Mouse (Mus musculus): Measurements from ENCODE around the gene Canx. TPM values are rescaled to one million over a fixed set of nuclear protein-coding genes. Genes with fewer than 3 reads are reported as not detected.

Canx gene
- 229 and 257 TPM in 2 replicates for polyA plus RNA-seq (2012; rRNA removed)

DNA sequence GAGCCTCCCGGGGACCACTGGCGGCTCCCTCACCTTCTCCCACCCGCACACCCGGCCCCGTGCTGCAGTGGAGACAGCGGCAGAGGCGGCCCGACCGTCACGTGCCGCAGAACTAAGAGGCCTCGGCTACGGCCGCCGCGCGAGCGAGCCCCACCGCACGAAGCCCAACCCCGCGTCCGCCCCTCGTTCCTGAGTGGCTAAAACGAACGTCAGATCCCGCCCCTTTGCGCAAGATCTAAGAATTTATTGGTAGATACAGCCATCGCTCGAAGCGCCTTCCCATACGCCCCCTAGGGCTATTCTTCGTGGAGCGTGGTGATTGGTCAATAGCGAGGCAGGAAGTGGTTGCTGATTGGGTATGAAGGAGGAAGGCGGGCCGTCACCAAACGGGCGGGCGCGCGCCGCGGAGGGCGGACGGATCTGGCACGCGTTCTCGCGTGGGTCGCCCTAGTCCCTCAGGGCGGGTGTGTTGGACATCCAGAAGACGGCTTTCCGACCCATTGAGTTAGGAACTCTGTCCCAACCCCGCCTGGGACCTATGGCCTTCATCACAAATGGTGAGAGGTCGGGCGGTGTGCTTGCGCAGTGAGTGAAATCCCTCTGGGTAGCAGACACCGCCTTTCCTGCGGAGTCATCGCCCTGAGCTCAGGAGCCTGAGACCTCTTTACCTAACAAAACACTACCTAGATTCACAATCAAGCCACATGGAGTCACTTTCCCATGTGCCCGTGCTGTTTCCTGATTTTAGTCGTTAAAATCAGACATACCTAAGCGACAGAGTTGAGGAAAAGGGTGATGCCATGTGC lies at the start of gene Canx:
Gene Canx, minus strand, starts transcription at position 178 of the 806 bp plus-strand sequence.
- Histone ChIP-seq H3K27ac (ENCODE audit: insufficient read depth, low read length) (peak within 1 kb of the TSS; percentile 82), H3K4me3 (ENCODE audit: insufficient read depth, low read length) (peak within 1 kb of the TSS; percentile 62), H3K4me1 (ENCODE audit: control insufficient read depth, insufficient read depth, low read length) (peaks cover 5% of the 10 kb centered on the region; the same call in 1 of the 2 replicates)
- TF ChIP-seq POLR2A (IDR thresholded peaks at IDR 0.05; ENCODE audit: extremely low read depth, insufficient read depth, low read length) (peak; percentile 93), CTCF (IDR thresholded peaks at IDR 0.05; ENCODE audit: extremely low read depth, insufficient read depth, low read length) (no peak)

DNA sequence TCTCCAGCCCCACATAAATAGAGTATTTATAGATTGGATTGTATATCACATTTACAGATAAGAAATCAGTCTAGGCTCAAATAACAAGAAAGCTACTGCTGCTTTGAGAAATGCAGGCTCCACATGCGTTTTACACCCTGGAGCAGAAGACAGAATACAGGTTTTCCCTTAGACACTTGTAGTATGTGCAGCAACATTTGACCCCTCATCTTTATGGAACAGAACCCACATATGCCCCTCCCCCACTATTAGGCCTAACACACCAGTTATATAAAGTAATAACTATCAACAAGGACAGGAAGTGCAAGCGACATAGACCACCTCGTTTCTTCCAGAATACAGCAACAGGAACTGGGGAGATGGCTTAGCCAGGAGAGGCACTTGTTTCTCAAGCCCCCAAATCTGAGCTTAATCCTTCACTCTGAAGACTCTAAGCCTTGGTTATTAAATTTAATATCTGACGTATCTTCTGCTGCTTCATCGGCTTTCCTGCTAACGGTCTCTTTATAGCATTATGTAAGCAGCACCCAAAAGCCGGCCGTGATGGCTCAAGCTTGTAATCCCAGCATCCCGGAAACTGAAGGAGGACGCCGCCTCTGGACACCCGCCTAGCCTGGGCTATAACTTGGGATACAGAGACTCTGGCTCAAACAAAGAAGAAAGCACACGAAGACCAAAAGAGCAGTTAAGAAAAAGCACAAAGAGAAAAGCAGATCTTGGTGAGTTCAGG lies 49.0 kb upstream of the Canx start:
- H3K27ac ChIP-seq (ENCODE audit: insufficient read depth, low read length): no peak overlapping the region
- H3K4me1 ChIP-seq (ENCODE audit: control insufficient read depth, insufficient read depth, low read length): peaks cover 2% of the 10 kb centered on the region; the same call in 1 of the 2 replicates
- H3K4me3 ChIP-seq (ENCODE audit: insufficient read depth, low read length): no peak overlapping the region
- TF ChIP-seq POLR2A (IDR thresholded peaks at IDR 0.05; ENCODE audit: extremely low read depth, insufficient read depth, low read length): no peak
- TF ChIP-seq CTCF (IDR thresholded peaks at IDR 0.05; ENCODE audit: extremely low read depth, insufficient read depth, low read length): no peak

DNA sequence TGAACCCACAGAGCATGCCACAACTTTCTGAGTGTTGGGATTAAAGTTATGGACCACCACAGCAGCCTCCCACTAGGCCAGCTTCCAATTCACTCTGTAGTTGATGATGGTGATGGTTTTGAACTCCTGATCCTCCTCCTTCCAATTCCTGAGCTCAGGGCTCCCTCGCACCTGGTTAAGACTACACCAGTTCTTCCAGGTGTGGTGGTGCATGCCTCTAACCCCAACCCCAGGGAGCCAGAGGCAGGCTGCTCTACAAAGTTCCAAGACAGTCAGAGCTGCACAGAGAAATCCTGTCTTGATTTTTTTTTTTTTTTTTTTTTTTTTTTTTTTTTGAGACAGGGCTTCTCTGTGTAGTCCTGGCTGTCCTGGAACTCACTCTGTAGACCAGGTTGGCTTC lies 48.1 kb upstream of the Canx start:
- H3K27ac ChIP-seq (ENCODE audit: insufficient read depth, low read length): no peak overlapping the region
- TF ChIP-seq CTCF (IDR thresholded peaks at IDR 0.05; ENCODE audit: extremely low read depth, insufficient read depth, low read length) (no peak), POLR2A (IDR thresholded peaks at IDR 0.05; ENCODE audit: extremely low read depth, insufficient read depth, low read length) (no peak)

DNA sequence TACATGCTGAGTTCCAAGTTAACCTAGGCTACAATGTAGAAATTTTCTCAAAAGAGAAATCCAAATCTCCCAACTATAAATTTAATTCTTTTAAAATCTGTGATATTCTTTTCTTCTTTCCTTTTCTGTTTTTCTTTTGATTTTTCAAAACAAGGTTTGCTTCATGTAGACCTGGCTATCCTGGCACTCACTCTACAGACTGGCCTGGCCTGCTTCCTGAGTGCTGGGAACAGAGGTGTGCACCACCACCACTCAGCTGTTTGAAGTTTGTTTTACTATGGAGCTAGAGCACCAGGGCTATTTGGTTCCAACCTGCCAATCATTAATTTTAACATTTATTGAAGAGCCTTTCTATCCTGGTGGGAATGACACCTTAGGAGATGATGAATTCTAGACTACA lies 47.6 kb upstream of the Canx start:
- Histone ChIP-seq H3K27ac (ENCODE audit: insufficient read depth, low read length) (no peak overlapping the region), H3K4me3 (ENCODE audit: insufficient read depth, low read length) (no peak overlapping the region), H3K4me1 (ENCODE audit: control insufficient read depth, insufficient read depth, low read length) (peaks cover 2% of the 10 kb centered on the region; the same call in 1 of the 2 replicates)
- no peak for TF ChIP-seq POLR2A (IDR thresholded peaks at IDR 0.05; ENCODE audit: extremely low read depth, insufficient read depth, low read length)
- TF ChIP-seq CTCF (IDR thresholded peaks at IDR 0.05; ENCODE audit: extremely low read depth, insufficient read depth, low read length): no peak

More for the DNA sequence above, 48.1 kb upstream of the Canx start:
- H3K4me1 ChIP-seq (ENCODE audit: control insufficient read depth, insufficient read depth, low read length): peaks cover 2% of the 10 kb centered on the region; the same call in 1 of the 2 replicates
- H3K4me3 ChIP-seq (ENCODE audit: insufficient read depth, low read length): no peak overlapping the region

DNA sequence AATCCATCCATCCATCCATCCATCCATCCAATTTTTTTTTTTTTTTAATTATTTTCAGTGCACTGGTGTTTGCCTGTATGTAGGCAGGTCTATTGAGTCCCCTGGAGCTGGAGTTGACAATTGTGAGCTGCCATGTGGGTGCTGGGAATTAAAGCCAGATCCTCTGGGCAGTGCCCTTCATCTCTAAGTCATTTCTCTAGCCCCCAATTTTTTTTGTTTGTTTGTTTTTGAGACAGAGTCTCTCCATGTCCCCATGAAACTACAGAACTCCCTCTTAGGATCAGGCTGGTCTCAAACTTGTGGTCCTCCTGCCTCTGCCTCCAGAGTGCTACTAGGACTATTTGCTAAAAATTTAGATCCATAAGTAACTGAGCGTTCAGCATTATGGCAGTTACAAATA lies 46.4 kb upstream of the Canx start:
- H3K27ac ChIP-seq (ENCODE audit: insufficient read depth, low read length): no peak overlapping the region

DNA sequence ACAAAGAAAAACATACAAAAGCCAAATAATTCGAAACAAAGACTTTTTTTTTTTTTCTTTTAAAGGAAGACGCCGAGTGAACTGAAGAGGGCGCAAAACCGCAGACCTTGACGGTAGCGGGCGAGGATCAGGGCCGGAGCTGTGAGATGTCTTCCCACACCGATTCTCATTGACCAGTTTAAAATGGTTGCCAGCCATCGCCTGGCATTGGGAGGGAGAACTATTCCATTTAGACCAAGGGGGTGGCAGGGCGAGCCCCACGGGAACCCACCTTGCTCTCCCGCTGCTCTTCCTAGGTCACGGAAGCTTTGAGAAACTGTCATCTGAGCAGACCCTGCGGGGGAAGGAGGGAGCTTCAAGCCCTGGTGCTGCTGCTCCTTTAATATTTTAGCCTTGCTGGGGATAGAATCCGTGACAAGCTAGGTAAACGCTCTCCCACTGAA lies 45.9 kb upstream of the Canx start:
- Histone ChIP-seq H3K4me1 (ENCODE audit: control insufficient read depth, insufficient read depth, low read length) (peaks cover 2% of the 10 kb centered on the region; the same call in 1 of the 2 replicates), H3K4me3 (ENCODE audit: insufficient read depth, low read length) (peak overlapping the region; percentile 42), H3K27ac (ENCODE audit: insufficient read depth, low read length) (no peak overlapping the region)
- TF ChIP-seq CTCF (IDR thresholded peaks at IDR 0.05; ENCODE audit: extremely low read depth, insufficient read depth, low read length): peak; percentile 33; the same call in 1 of the 2 replicates
- TF ChIP-seq POLR2A (IDR thresholded peaks at IDR 0.05; ENCODE audit: extremely low read depth, insufficient read depth, low read length): peak; percentile 61; the same call in 1 of the 2 replicates

More for the DNA sequence above, 46.4 kb upstream of the Canx start:
- TF ChIP-seq POLR2A (IDR thresholded peaks at IDR 0.05; ENCODE audit: extremely low read depth, insufficient read depth, low read length) (no peak), CTCF (IDR thresholded peaks at IDR 0.05; ENCODE audit: extremely low read depth, insufficient read depth, low read length) (no peak)
- H3K4me1 ChIP-seq (ENCODE audit: control insufficient read depth, insufficient read depth, low read length): peaks cover 2% of the 10 kb centered on the region; the same call in 1 of the 2 replicates
- H3K4me3 ChIP-seq (ENCODE audit: insufficient read depth, low read length): no peak overlapping the region; the same call in 1 of the 2 replicates

DNA sequence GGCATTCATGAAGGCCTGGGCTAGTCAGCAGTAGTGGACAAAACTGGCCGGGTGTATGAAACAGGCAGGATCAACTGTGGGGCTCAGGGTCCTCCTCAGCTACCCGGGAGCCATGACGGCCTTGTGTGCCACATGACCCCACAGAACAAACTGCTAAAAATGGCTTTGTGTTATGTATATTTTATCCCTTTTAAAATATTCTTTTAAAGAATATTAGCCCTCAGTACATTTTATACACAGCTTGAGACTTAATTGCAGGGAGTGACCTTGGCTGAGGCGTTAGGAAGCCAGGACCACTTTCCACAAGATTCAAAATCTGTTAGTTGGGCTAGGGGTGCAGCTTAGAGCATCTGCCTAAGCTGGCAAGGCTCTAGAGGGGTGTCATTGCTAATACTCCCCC lies 45.5 kb upstream of the Canx start:
- H3K4me1 ChIP-seq (ENCODE audit: control insufficient read depth, insufficient read depth, low read length): no peaks in the 10 kb centered on the region
- H3K27ac ChIP-seq (ENCODE audit: insufficient read depth, low read length): no peak overlapping the region
- no peak overlapping the region; the same call in 1 of the 2 replicates for H3K4me3 ChIP-seq (ENCODE audit: insufficient read depth, low read length)
- TF ChIP-seq CTCF (IDR thresholded peaks at IDR 0.05; ENCODE audit: extremely low read depth, insufficient read depth, low read length) (no peak), POLR2A (IDR thresholded peaks at IDR 0.05; ENCODE audit: extremely low read depth, insufficient read depth, low read length) (no peak)

DNA sequence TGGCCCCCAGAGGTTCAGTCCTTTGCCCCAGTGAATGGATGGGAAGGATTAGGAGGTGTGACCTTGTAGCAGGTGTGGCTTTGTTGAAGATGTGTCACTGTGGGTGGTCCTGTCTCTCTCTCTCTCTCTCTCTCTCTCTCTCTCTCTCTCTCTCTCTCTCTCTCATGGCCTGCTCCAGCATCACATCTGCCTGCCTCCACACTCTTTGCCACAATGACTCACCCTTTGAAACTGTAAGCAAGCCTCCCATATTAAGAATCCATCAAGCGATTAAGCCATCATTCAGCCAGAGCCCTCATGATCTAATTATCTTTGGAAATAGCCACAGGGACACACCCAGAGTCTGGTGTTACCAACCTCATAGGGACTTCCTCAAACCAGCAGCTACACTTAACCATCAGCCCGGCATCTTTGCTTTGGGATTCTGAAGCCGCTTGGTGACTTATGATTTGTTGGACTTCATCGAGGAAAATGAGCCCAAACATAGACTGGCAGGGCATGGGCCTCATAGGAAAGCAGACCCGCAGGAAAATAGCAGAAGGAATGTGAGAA lies 44.0 kb upstream of the Canx start:
- TF ChIP-seq CTCF (IDR thresholded peaks at IDR 0.05; ENCODE audit: extremely low read depth, insufficient read depth, low read length): no peak
- no peak for TF ChIP-seq POLR2A (IDR thresholded peaks at IDR 0.05; ENCODE audit: extremely low read depth, insufficient read depth, low read length)
- no peaks in the 10 kb centered on the region for H3K4me1 ChIP-seq (ENCODE audit: control insufficient read depth, insufficient read depth, low read length)
- no peak overlapping the region for H3K4me3 ChIP-seq (ENCODE audit: insufficient read depth, low read length)
- H3K27ac ChIP-seq (ENCODE audit: insufficient read depth, low read length): no peak overlapping the region

DNA sequence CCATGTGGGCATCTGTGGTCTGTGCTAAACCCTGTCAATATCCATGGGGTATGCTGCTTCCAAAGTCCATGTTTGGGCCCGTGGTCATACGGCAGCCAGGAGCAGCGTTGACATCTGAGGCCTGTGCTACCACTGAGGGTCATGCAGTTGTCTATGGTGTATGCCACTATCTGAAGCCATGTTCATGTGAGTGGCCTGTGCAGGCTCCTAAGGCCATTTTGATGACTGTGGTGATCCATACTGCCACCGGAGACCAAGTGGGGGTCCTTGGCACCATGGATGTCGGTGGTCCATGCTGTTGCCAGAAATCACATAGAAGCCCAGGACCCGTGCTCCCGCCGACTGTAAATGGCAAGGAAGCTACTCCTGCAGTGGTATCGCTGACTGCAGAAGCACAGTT lies 42.1 kb upstream of the Canx start:
- TF ChIP-seq CTCF (IDR thresholded peaks at IDR 0.05; ENCODE audit: extremely low read depth, insufficient read depth, low read length): no peak
- TF ChIP-seq POLR2A (IDR thresholded peaks at IDR 0.05; ENCODE audit: extremely low read depth, insufficient read depth, low read length): no peak
- H3K4me1 ChIP-seq (ENCODE audit: control insufficient read depth, insufficient read depth, low read length): no peaks in the 10 kb centered on the region
- H3K27ac ChIP-seq (ENCODE audit: insufficient read depth, low read length): no peak overlapping the region
- no peak overlapping the region for H3K4me3 ChIP-seq (ENCODE audit: insufficient read depth, low read length)

All from cortical plate, adult 2 months (tissue).